Mouse (Mus musculus) Patski (cell line): Measurements from ENCODE around the gene Evc2. TPM values are rescaled to one million over a fixed set of nuclear protein-coding genes. Genes with fewer than 3 reads are reported as not detected.

ENCODE experiments used
- ATAC-seq: fragments of 100-300 bp; one replicate; pipeline ENCODE4 v1.8.0; 2021
- CTCF ChIA-PET: fragments of 350-600 bp; sonication (Branson Sonifier 250); formaldehyde crosslinking; loops from one replicate; lab custom pipeline; 2022; ENCODE audit warnings: inconsistent platforms; lab: Charles Lee
- POLR2A ChIA-PET: fragments of 350-600 bp; sonication (Branson Sonifier 250); formaldehyde crosslinking; loops from one replicate; lab custom pipeline; 2022; ENCODE audit warnings: antibody characterized with exemption, inconsistent platforms; lab: Charles Lee
- DNase-seq: peaks from one replicate; pipeline ENCODE4 v3.0.0-alpha.2; 2011; ENCODE audit warnings: low read depth, low spot score
- H3K27me3 ChIP-seq: fragments of 371-371 bp; one replicate; pipeline ENCODE4 v1.5.1; 2021
- CTCF ChIP-seq: fragments of 100-300 bp; IDR thresholded peaks from one replicate; pipeline ENCODE4 v1.5.1; 2021
- in situ Hi-C: fragments of 300-500 bp; cut with MboI; formaldehyde crosslinking; loops from 3 replicates; pipeline ENCODE4 v1.11.1; 2018; ENCODE audit warnings: low pct_unique_long_range_greater_than_20kb, mixed read lengths
- polyA plus RNA-seq: library from polyadenylated mRNA; unstranded; gene quantifications from one replicate; pipeline ENCODE4 v1.2.3, GENCODE M21; 2021

Evc2 gene
- 72.5 TPM for polyA plus RNA-seq

GRCm38 (mm10) chr5:37338288-37338687 lies at the start of gene Evc2:
Gene Evc2 (plus strand): TSS chr5:37338499.
- in situ Hi-C loops = loop anchor here (25.0 kb wide), 2 partner anchors 851 to 1199 kb away; partner anchors contain the start of genes Ccdc96 and Tada2b
- ChIA-PET POLR2A (interaction anchor here (3.2 kb wide), 1 partner anchor 30 kb away, joined by 21 read pairs; no protein-coding TSS in a partner anchor), CTCF (interaction anchor here (1.9 to 3.9 kb wide), 3 partner anchors 11 to 49 kb away, joined by 4 to 22 read pairs (median 10); no protein-coding TSS in a partner anchor)
- no peak for DNase-seq
- no peaks in the 10 kb centered on the region for H3K27me3 ChIP-seq
- ATAC-seq = peak; percentile 60
- TF ChIP-seq CTCF = no peak

- peak; percentile 94 for TF ChIP-seq CTCF
- no peak for DNase-seq
- CTCF ChIA-PET = interaction anchor here (0.8 to 2.8 kb wide), 20 partner anchors 9 to 455 kb away, joined by 3 to 25 read pairs (median 4); partner anchors contain the start of genes Cytl1, Evc and Evc2
- in situ Hi-C loops = no loop called here
- POLR2A ChIA-PET = no interaction called here
- no peaks in the 10 kb centered on the region for H3K27me3 ChIP-seq
- ATAC-seq = peak; percentile 60
These were observed 49.1 kb upstream of the Evc2 start for GRCm38 (mm10) chr5:37289236-37289635.

- POLR2A ChIA-PET = no interaction called here
- in situ Hi-C loops = no loop called here
- ATAC-seq = no peak
- no peaks in the 10 kb centered on the region for H3K27me3 ChIP-seq
- CTCF ChIA-PET = no interaction called here
- no peak for DNase-seq
- TF ChIP-seq CTCF = peak; percentile 70
These were observed 47.3 kb upstream of the Evc2 start for GRCm38 (mm10) chr5:37290983-37291382.

GRCm38 (mm10) chr5:37296717-37297116 lies 41.6 kb upstream of the Evc2 start:
- no peak for ATAC-seq
- CTCF ChIA-PET = interaction anchor here (3.9 kb wide), 1 partner anchor 58 kb away, joined by 30 read pairs; no protein-coding TSS in a partner anchor
- POLR2A ChIA-PET = no interaction called here
- no peak for TF ChIP-seq CTCF
- H3K27me3 ChIP-seq = no peaks in the 10 kb centered on the region
- DNase-seq = no peak
- in situ Hi-C loops = loop anchor here (5.0 kb wide), 2 partner anchors 56 to 421 kb away; partner anchors contain the start of gene Stk32b

DNA sequence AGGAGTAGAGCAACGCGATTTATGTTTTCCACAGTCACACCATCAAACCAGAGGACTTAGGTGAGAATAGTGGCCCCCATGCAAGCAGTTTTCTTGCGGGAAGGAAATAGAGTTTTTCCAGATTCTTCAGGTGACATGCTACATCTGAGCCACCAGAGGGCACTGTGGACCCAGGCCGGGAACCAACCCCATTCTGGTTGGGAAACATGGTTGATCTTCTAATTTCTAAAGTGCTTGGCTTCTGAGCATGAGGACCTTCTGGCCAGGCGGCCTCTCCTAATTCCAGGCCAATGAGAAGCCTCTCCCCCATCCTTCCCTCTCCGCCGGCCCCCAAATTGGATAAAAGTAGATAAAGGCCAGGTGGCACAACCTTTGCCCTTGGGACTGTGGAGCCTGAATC lies 39.9 kb upstream of the Evc2 start:
- in situ Hi-C loops = loop anchor here (5.0 kb wide), 2 partner anchors 54 to 419 kb away; partner anchors contain the start of gene Stk32b
- POLR2A ChIA-PET = interaction anchor here (0.6 kb wide), 2 partner anchors 31 to 45 kb away, joined by 3 read pairs; no protein-coding TSS in a partner anchor
- no peaks in the 10 kb centered on the region for H3K27me3 ChIP-seq
- TF ChIP-seq CTCF = peak; percentile 92
- CTCF ChIA-PET = interaction anchor here (1.0 to 3.9 kb wide), 5 partner anchors 10 to 71 kb away, joined by 3 to 30 read pairs (median 7); no protein-coding TSS in a partner anchor
- ATAC-seq = peak; percentile 36
- DNase-seq = no peak

DNA sequence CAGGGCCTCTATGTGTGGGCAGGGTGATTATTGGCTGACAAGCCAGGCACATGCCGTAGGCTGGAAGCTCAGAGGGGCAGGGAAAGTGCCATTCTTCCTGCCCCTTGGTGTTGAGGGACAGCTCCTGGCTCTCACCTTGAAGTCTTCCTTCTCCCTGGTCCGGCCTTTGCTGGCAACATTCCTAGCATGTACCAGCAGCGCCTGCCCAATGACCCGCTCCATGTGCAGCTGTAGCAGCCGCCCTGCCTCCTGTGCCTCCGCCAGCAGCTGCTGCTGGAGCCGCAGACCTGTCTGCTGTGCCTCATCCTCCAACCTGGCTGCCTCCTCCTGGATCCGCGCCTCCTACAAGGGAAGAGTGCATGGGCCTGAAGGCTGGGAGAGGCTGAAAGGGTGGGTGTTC lies 28.3 kb upstream of the Evc2 start:
- in situ Hi-C loops = no loop called here
- no peaks in the 10 kb centered on the region for H3K27me3 ChIP-seq
- DNase-seq (no peak), ATAC-seq (no peak)
- ChIA-PET POLR2A (interaction anchor here (3.2 kb wide), 1 partner anchor 28 kb away, joined by 21 read pairs; the partner anchor contains the start of genes Evc and Evc2), CTCF (interaction anchor here (1.3 kb wide), 1 partner anchor 33 kb away, joined by 5 read pairs; no protein-coding TSS in a partner anchor)
- no peak for TF ChIP-seq CTCF

DNA sequence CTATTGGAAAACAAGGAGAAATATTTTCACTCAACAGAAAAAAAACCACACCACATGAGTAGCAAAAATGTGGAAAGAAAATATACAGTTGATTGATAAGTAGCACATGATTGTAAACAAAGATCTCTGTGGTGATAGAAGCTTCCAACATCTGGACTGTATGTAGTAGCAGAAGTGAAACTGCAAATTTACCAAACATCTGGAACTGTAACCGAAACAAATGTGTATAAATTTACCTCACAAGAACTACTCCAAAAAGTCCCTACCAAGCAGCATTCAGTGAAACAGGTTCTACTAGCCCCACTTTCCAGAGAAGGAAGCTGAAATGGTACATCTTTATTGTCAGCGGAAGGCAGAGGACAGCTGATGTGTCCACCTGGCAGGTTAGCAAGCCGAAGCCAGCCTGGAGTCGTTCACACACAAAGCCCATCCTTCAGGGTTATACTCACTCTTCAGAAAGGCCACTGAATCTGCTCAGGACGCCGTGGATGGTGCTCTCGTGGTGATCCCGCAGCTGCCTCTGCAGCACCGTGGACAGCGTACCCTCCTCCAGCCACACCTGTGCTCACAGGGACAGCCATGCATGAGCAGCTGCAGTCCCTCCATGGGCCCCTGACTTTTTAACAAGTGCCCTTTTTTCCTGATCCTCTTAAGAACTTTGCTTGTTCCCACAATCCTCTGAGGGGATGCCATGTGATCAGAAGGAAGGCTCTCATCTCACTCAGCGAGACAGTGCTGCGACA lies 25.1 kb upstream of the Evc2 start:
- no peak for ATAC-seq
- no peak for TF ChIP-seq CTCF
- CTCF ChIA-PET = no interaction called here
- in situ Hi-C loops = no loop called here
- POLR2A ChIA-PET = no interaction called here
- no peak for DNase-seq
- H3K27me3 ChIP-seq = no peaks in the 10 kb centered on the region

- no peak for ATAC-seq
- in situ Hi-C loops = no loop called here
- POLR2A ChIA-PET = interaction anchor here (2.4 kb wide), 1 partner anchor 9 kb away, joined by 6 read pairs; no protein-coding TSS in a partner anchor
- CTCF ChIA-PET = interaction anchor here (1.1 to 2.2 kb wide), 2 partner anchors 12 to 20 kb away, joined by 3 to 7 read pairs; no protein-coding TSS in a partner anchor
- no peak for TF ChIP-seq CTCF
- no peak for DNase-seq
- H3K27me3 ChIP-seq = no peaks in the 10 kb centered on the region
These were observed 19.6 kb upstream of the Evc2 start for GRCm38 (mm10) chr5:37318715-37319114.

DNA sequence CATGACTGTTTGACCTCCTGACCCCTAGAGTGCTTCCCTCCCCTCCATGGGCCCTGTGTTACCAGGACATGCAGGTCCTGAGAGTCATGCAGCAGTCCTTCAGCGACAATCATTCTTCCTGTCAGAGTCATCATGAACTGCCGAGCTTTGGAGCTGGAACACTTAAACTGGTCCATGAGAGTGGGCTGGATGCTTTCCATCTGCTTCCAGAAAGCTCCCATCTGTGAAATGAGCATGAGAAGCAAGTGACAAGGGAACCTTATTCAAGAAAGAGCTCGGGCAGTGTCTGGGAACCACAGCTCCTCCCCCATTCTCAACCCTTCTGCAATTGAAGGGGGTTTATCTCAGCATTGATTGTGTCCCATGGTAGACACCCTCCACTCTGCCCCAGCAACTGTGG lies 18.1 kb upstream of the Evc2 start:
- H3K27me3 ChIP-seq = no peaks in the 10 kb centered on the region
- in situ Hi-C loops = no loop called here
- ChIA-PET POLR2A (no interaction called here), CTCF (interaction anchor here (1.4 kb wide), 1 partner anchor 34 kb away, joined by 3 read pairs; no protein-coding TSS in a partner anchor)
- no peak for TF ChIP-seq CTCF
- no peak for ATAC-seq
- DNase-seq = no peak

- in situ Hi-C loops = no loop called here
- DNase-seq = no peak
- H3K27me3 ChIP-seq = no peaks in the 10 kb centered on the region
- POLR2A ChIA-PET = no interaction called here
- CTCF ChIA-PET = interaction anchor here (1.4 kb wide), 1 partner anchor 33 kb away, joined by 3 read pairs; no protein-coding TSS in a partner anchor
- no peak for TF ChIP-seq CTCF
- no peak for ATAC-seq
These were observed 17.5 kb upstream of the Evc2 start for GRCm38 (mm10) chr5:37320761-37321160.
